Mouse (Mus musculus): ENCODE results near the gene Kif2a.
"Not testable (repeated sequence)": the region's sequence is repeated elsewhere in the genome, so short reads cannot be mapped to it uniquely, and the experiment has no call there.

Kif2a gene

GRCm38 (mm10) chr13:106928296-106928695, 93.6 kb downstream of the Kif2a start:
- no peak for DNase-seq

DNA sequence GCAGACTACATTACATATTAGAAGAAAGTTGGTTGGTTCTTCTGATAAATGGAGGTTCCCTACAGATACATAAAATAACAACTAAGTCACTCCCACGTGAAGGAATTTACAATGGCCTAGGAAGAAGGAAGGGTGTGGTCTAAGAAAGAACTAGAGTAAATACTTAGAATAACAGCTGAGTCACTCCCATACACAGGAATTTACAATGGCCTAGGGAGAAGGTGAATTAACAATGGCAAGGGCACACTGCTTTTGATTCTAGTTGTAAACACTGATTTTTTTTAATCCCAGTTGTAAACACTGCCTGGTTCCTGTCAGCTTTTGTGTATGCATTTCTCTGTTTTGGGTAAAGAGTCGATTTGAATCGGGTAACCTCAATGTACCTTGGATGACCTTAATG, 96.0 kb downstream of the Kif2a start:
- not testable (repeated sequence) for DNase-seq

- DNase-seq = no peak
These were observed 103.4 kb downstream of the Kif2a start for GRCm38 (mm10) chr13:106918322-106919050.

DNA sequence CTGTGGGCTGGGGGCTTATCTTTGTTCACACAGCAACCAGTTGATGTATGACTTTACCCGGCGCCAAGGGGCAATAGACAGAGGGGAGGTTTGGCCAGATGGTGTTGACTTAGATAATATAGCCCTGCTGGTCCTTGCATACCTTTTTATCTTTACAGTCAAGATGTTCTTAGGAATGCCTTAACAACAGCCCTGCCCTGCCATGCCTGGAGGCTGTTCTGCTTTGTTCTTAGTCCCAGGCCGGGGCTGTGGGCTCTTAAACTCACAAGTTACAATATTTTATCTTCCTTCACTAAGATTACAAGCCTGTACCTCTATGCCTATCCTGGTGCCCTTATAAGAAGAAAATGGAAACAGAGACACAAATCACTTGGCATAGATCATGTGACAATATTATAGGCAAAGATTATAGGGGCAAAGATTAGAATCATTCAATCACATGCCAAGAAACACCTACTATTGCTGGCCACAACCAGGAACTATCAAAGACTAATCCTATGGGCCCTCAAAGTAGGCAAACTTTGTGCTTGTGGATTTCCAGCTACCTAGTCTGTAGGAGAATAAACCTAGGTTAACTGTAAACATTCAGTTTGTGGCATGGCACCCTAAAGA, 108.7 kb downstream of the Kif2a start:
- DNase-seq = no peak

DNA sequence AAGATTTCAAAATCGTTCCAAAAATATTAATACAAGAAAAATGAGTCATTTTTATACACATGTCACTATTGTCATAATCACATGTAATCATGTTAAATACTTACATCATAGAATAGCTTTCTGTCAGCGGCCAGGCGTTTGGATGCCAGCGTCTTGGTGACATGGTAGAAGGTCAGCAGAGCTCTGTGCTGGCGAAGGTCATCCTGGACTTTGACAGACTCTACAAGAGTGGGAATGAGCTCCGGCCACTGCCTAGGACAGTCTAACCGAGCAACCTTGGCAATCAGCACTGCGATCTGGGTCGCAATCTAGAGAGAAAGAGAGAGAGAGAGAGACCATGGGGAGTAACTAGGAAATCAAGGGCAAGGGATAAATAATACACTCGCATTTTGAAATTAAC, 111.8 kb downstream of the Kif2a start:
- no peak for DNase-seq

All from cerebellum, postnatal 25 days (tissue).